Mouse (Mus musculus): Measurements from ENCODE around the gene Vmn1r56.
"Not testable (repeated sequence)": the region's sequence is repeated elsewhere in the genome, so short reads cannot be mapped to it uniquely, and the experiment has no call there.

The Vmn1r56 gene

GRCm38 (mm10) chr7:5196647-5197046 lies at the start of gene Vmn1r56:
Gene Vmn1r56 (minus strand): TSS chr7:5196747.
- DNase-seq (ENCODE audit: low spot score in 2 of 2) = not testable (repeated sequence)

GRCm38 (mm10) chr7:5218193-5218592 lies 21.6 kb upstream of the Vmn1r56 start, which contains the start of gene Vmn1r57:
Gene Vmn1r57 (plus strand): TSS chr7:5218493.
- not testable (repeated sequence) for DNase-seq (ENCODE audit: low spot score in 2 of 2)

GRCm38 (mm10) chr7:5149570-5149969 lies 47.0 kb downstream of the Vmn1r56 start, which contains the start of gene Vmn1r55:
Gene Vmn1r55 (minus strand): TSS chr7:5149670.
- not testable (repeated sequence) for DNase-seq (ENCODE audit: low spot score in 2 of 2)
